Mouse (Mus musculus): Measurements from ENCODE around the gene Klk15. TPM values are rescaled to one million over a fixed set of nuclear protein-coding genes. Genes with fewer than 3 reads are reported as not detected.
"Not testable (repeated sequence)": the region's sequence is repeated elsewhere in the genome, so short reads cannot be mapped to it uniquely, and the experiment has no call there.

The Klk15 gene
- polyA plus RNA-seq, 1 experiment = not detected

- H3K27ac ChIP-seq (ENCODE audit: insufficient read depth, low read length) = no peak overlapping the region
- peaks cover 2% of the 10 kb centered on the region for H3K4me1 ChIP-seq (ENCODE audit: control insufficient read depth, insufficient read depth, low read length)
- no peaks in the 10 kb centered on the region for H3K9me3 ChIP-seq (replicated peaks; ENCODE audit: control insufficient read depth, insufficient read depth, low read length, poor library complexity, severe bottlenecking)
- H3K36me3 ChIP-seq (ENCODE audit: control insufficient read depth, insufficient read depth, low read length, poor library complexity, severe bottlenecking) = no peaks in the 10 kb centered on the region
- H3K4me3 ChIP-seq (ENCODE audit: low read depth, low read length) = no peak overlapping the region
- TF ChIP-seq CTCF (IDR thresholded peaks at IDR 0.05; ENCODE audit: low read depth, low read length) (peak; percentile 77), POLR2A (IDR thresholded peaks at IDR 0.05; ENCODE audit: insufficient read depth, low read length) (no peak)
- no peak overlapping the region for H3K9ac ChIP-seq (ENCODE audit: low read depth, poor library complexity, severe bottlenecking)
- no peaks in the 10 kb centered on the region for H3K27me3 ChIP-seq (ENCODE audit: control insufficient read depth, insufficient read depth, low read length, poor library complexity, severe bottlenecking)
Measured at GRCm38 (mm10) chr7:43928521-43928920, 5.0 kb upstream of the Klk15 start.

DNA sequence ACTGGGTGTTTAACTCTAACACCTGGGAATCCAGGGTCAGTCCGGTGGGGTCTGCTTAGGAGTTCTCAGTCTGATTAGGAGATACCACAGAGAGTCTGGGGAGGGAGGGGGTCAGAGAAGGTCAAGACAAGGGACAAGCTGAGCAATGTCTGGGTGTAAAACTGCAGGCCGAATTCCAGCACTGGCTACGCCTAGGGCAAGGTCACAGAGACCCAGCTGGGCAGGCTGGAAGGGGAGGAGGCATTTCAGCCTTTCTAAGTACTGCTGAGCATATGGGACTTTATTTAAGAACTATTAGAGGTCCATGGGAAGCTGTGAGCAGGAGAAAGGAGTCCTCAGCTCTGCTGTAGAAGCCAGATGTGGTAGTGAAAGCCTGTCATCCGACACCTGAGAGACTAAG lies 1.2 kb upstream of the Klk15 start:
- H3K9me3 ChIP-seq (replicated peaks; ENCODE audit: control insufficient read depth, insufficient read depth, low read length, poor library complexity, severe bottlenecking) = no peaks in the 10 kb centered on the region
- no peak for TF ChIP-seq CTCF (IDR thresholded peaks at IDR 0.05; ENCODE audit: low read depth, low read length)
- peak; percentile 93; the same call in 1 of the 2 replicates for TF ChIP-seq EP300 (IDR thresholded peaks at IDR 0.05; ENCODE audit: insufficient read depth, low read depth, low read length)
- H3K4me1 ChIP-seq (ENCODE audit: control insufficient read depth, insufficient read depth, low read length) = peaks cover 5% of the 10 kb centered on the region
- no peak overlapping the region for H3K9ac ChIP-seq (ENCODE audit: low read depth, poor library complexity, severe bottlenecking)
- H3K4me3 ChIP-seq (ENCODE audit: low read depth, low read length) = no peak overlapping the region
- no peaks in the 10 kb centered on the region for H3K27me3 ChIP-seq (ENCODE audit: control insufficient read depth, insufficient read depth, low read length, poor library complexity, severe bottlenecking)
- no peaks in the 10 kb centered on the region for H3K36me3 ChIP-seq (ENCODE audit: control insufficient read depth, insufficient read depth, low read length, poor library complexity, severe bottlenecking)
- H3K27ac ChIP-seq (ENCODE audit: insufficient read depth, low read length) = no peak overlapping the region

GRCm38 (mm10) chr7:43934747-43935146 lies 1.2 kb downstream of the Klk15 start:
- H3K27me3 ChIP-seq (ENCODE audit: control insufficient read depth, insufficient read depth, low read length, poor library complexity, severe bottlenecking) = no peaks in the 10 kb centered on the region
- H3K9me3 ChIP-seq (replicated peaks; ENCODE audit: control insufficient read depth, insufficient read depth, low read length, poor library complexity, severe bottlenecking) = no peaks in the 10 kb centered on the region
- H3K36me3 ChIP-seq (ENCODE audit: control insufficient read depth, insufficient read depth, low read length, poor library complexity, severe bottlenecking) = no peaks in the 10 kb centered on the region
- peaks cover 5% of the 10 kb centered on the region for H3K4me1 ChIP-seq (ENCODE audit: control insufficient read depth, insufficient read depth, low read length)
- no peak for TF ChIP-seq CTCF (IDR thresholded peaks at IDR 0.05; ENCODE audit: low read depth, low read length)
- no peak overlapping the region for H3K4me3 ChIP-seq (ENCODE audit: low read depth, low read length)
- H3K9ac ChIP-seq (ENCODE audit: low read depth, poor library complexity, severe bottlenecking) = no peak overlapping the region
- no peak overlapping the region for H3K27ac ChIP-seq (ENCODE audit: insufficient read depth, low read length)

DNA sequence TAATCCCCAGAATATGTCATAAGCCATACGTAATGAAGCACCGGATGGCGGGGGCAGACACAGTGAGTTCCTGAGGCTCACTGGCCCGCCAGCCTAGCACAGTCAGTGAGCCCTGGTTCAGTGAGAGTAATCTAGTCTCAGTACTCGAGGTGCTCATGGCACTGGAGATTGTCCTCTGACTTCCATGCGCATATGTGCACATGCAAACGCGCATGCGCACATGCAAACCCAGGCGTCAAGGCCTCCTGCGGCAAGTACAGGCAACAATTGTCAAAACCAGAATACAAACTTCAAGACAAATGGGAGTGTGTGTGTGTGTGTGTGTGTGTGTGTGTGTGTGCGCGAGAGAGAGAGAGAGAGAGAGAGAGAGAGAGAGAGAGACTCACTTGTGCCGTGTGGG lies 3.0 kb downstream of the Klk15 start:
- H3K4me3 ChIP-seq (ENCODE audit: low read depth, low read length) = no peak overlapping the region
- no peaks in the 10 kb centered on the region for H3K27me3 ChIP-seq (ENCODE audit: control insufficient read depth, insufficient read depth, low read length, poor library complexity, severe bottlenecking)
- TF ChIP-seq POLR2A (IDR thresholded peaks at IDR 0.05; ENCODE audit: insufficient read depth, low read length) = no peak
- peak; percentile 87; the same call in 1 of the 2 replicates for TF ChIP-seq EP300 (IDR thresholded peaks at IDR 0.05; ENCODE audit: insufficient read depth, low read depth, low read length)
- H3K9me3 ChIP-seq (replicated peaks; ENCODE audit: control insufficient read depth, insufficient read depth, low read length, poor library complexity, severe bottlenecking) = no peaks in the 10 kb centered on the region
- H3K27ac ChIP-seq (ENCODE audit: insufficient read depth, low read length) = no peak overlapping the region
- H3K4me1 ChIP-seq (ENCODE audit: control insufficient read depth, insufficient read depth, low read length) = peaks cover 5% of the 10 kb centered on the region
- no peaks in the 10 kb centered on the region for H3K36me3 ChIP-seq (ENCODE audit: control insufficient read depth, insufficient read depth, low read length, poor library complexity, severe bottlenecking)
- no peak overlapping the region for H3K9ac ChIP-seq (ENCODE audit: low read depth, poor library complexity, severe bottlenecking)

DNA sequence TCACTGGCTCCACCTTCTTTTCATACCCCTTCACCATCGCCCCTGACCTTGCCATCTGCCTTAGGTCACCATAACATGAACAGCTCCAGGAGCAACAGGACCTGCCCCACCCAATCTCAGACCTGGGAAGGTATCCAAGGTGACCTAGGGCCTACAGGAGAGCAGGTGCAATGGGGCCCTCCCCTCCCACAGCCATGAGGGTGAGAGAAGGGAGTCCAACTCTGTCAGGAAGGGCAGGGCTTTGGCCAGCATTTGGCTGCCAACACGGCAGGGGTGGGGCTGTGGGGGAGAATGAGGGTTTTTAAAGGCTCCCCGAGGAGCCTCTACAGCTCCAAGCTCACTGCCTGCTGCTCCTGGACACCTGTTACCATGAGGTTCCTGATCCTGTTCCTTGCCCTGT lies 8.8 kb downstream of the Klk15 start:
- not testable (repeated sequence) for H3K27me3 ChIP-seq (ENCODE audit: control insufficient read depth, insufficient read depth, low read length, poor library complexity, severe bottlenecking); H3K4me1 ChIP-seq (ENCODE audit: control insufficient read depth, insufficient read depth, low read length); H3K27ac ChIP-seq (ENCODE audit: insufficient read depth, low read length); H3K36me3 ChIP-seq (ENCODE audit: control insufficient read depth, insufficient read depth, low read length, poor library complexity, severe bottlenecking); H3K4me3 ChIP-seq (ENCODE audit: low read depth, low read length); H3K9ac ChIP-seq (ENCODE audit: low read depth, poor library complexity, severe bottlenecking); H3K9me3 ChIP-seq (replicated peaks; ENCODE audit: control insufficient read depth, insufficient read depth, low read length, poor library complexity, severe bottlenecking)

- TF ChIP-seq POLR2A (IDR thresholded peaks at IDR 0.05; ENCODE audit: insufficient read depth, low read length) = no peak
- no peak for TF ChIP-seq CTCF (IDR thresholded peaks at IDR 0.05; ENCODE audit: low read depth, low read length)
- no peak for TF ChIP-seq EP300 (IDR thresholded peaks at IDR 0.05; ENCODE audit: insufficient read depth, low read depth, low read length)
- Histone ChIP-seq H3K4me3 (ENCODE audit: low read depth, low read length) (no peak overlapping the region), H3K9me3 (replicated peaks; ENCODE audit: control insufficient read depth, insufficient read depth, low read length, poor library complexity, severe bottlenecking) (no peaks in the 10 kb centered on the region), H3K27ac (ENCODE audit: insufficient read depth, low read length) (no peak overlapping the region), H3K9ac (ENCODE audit: low read depth, poor library complexity, severe bottlenecking) (no peak overlapping the region), H3K4me1 (ENCODE audit: control insufficient read depth, insufficient read depth, low read length) (no peaks in the 10 kb centered on the region), H3K27me3 (ENCODE audit: control insufficient read depth, insufficient read depth, low read length, poor library complexity, severe bottlenecking) (no peaks in the 10 kb centered on the region), H3K36me3 (ENCODE audit: control insufficient read depth, insufficient read depth, low read length, poor library complexity, severe bottlenecking) (no peaks in the 10 kb centered on the region)
Measured at GRCm38 (mm10) chr7:43944727-43945264, 11.3 kb downstream of the Klk15 start.
